Mouse (Mus musculus) testis, adult 2 months (tissue): ENCODE measurements around the gene Slc12a9. TPM values are rescaled to one million over a fixed set of nuclear protein-coding genes. Genes with fewer than 3 reads are reported as not detected.

Experiments used
- H3K27ac ChIP-seq: fragments of 200-500 bp; 2 replicates; pipeline ENCODE4 v1.5.1; 2012; ENCODE audit warnings: low read depth, low read length; ENCODE audit not compliant: control insufficient read depth, insufficient read depth
- H3K27me3 ChIP-seq: fragments of 200-500 bp; 2 replicates; pipeline ENCODE4 v1.6.1; 2012; ENCODE audit warnings: mild to moderate bottlenecking, low read length, moderate library complexity; ENCODE audit not compliant: control insufficient read depth, insufficient read depth
- H3K36me3 ChIP-seq: fragments of 200-500 bp; 2 replicates; pipeline ENCODE4 v1.6.1; 2012; ENCODE audit warnings: mild to moderate bottlenecking, low read length; ENCODE audit not compliant: control insufficient read depth, insufficient read depth
- H3K4me1 ChIP-seq: fragments of 200-500 bp; 2 replicates; pipeline ENCODE4 v1.6.1; 2012; ENCODE audit warnings: low read length; ENCODE audit not compliant: control insufficient read depth, insufficient read depth
- H3K4me3 ChIP-seq: fragments of 200-500 bp; 2 replicates; pipeline ENCODE4 v1.5.1; 2012; ENCODE audit warnings: low read depth, mild to moderate bottlenecking, low read length, moderate library complexity, mixed read lengths; ENCODE audit not compliant: control insufficient read depth
- CTCF ChIP-seq: fragments of 200-500 bp; IDR thresholded peaks from 2 replicates; pipeline ENCODE4 v1.5.1; 2012; ENCODE audit warnings: low read depth, mild to moderate bottlenecking, inconsistent platforms, low read length, moderate library complexity; ENCODE audit not compliant: control insufficient read depth, insufficient read depth, insufficient replicate concordance
- POLR2A ChIP-seq: fragments of 200-500 bp; IDR thresholded peaks from 2 replicates; pipeline ENCODE4 v1.6.1; 2012; ENCODE audit warnings: low read depth, mild to moderate bottlenecking, inconsistent platforms, low read length, moderate library complexity; ENCODE audit not compliant: control insufficient read depth
- polyA plus RNA-seq: library from polyadenylated mRNA; depleted of rRNA; stranded (reverse); fragments of >200 nt; gene quantifications from 2 replicates; pipeline ENCODE4 v1.2.3, GENCODE M21; 2012; rRNA removed

Gene Slc12a9
- polyA plus RNA-seq = 3.6 and 4.4 TPM in 2 replicates

DNA sequence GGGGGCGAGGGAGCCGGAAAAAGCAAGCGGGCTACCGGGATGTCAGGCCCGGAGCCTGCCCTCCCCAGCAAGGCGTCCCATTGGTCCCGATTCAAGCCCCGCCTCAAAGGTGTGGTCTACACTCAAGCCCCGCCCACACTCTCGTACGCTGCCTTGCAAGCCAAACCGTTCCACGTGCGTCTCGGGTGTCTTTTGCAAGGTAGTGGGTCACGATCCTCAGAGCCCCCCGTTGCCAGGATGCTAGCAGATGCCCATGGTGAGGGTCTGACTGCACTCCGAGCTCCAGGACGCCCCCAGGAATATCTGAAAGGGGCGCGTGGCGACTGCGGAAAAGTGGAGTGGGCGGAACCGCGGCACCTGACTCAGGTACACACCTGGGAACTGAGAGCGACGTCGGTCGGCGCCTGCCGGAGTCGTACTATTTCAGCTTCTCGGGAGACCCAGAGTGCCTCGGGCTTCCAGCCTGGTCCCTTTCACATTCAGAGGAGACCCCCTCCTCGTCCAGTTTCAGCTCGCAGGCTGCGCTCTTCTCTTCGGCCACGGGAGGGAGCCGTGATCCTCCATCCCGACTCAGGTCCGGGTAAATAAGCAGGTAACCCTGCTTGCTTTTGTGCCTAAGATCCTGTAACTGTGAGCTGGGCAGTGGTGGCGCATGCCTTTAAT, at the start of gene Slc12a9:
Slc12a9 (minus strand) TSS at position 86 of the 663 bp plus-strand sequence.
- peaks cover 3% of the 10 kb centered on the region for H3K4me1 ChIP-seq
- no peak; the same call in 1 of the 2 replicates for TF ChIP-seq POLR2A
- TF ChIP-seq CTCF = peak; percentile 71; the same call in 1 of the 2 replicates
- H3K27ac ChIP-seq = no peak within 1 kb of the TSS

GRCm38 (mm10) chr5:137381152-137381551, 47.8 kb upstream of the Slc12a9 start:
- Histone ChIP-seq H3K4me3 (no peak overlapping the region), H3K27me3 (no peaks in the 10 kb centered on the region), H3K36me3 (no peaks in the 10 kb centered on the region), H3K4me1 (0 out of 2 replicates have a peak, but pooled peaks cover 1% of the 10 kb centered on the region), H3K27ac (no peak overlapping the region)
- TF ChIP-seq POLR2A (no peak), CTCF (peak; percentile 72; the same call in 1 of the 2 replicates)

More for the DNA sequence above, at the start of gene Slc12a9:
- no peaks in the 10 kb centered on the region for H3K27me3 ChIP-seq
- no peaks in the 10 kb centered on the region for H3K36me3 ChIP-seq
- peak within 1 kb of the TSS; percentile 76 for H3K4me3 ChIP-seq

DNA sequence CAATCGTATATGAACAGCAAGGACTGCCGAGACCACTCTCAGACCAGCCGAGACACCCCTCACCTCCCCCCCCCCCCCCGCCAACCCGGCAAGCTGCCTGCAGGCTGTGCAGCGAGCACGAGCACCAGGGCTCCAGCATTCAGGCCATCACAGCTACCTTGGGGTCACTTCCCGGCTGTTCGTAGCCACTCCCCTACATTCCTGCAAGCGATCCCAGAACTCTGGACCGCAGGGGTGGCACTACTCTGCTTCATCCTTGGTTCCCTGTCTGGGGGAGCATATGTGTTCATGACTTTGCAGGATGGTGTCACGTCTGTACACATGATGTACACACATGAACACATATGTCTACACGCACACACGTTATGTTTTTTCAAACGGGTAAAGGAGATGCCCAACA, 44.2 kb upstream of the Slc12a9 start:
- Histone ChIP-seq H3K27ac (no peak overlapping the region), H3K27me3 (no peaks in the 10 kb centered on the region), H3K4me3 (no peak overlapping the region), H3K4me1 (0 out of 2 replicates have a peak, but pooled peaks cover 2% of the 10 kb centered on the region), H3K36me3 (no peaks in the 10 kb centered on the region)
- TF ChIP-seq CTCF = no peak
- no peak for TF ChIP-seq POLR2A

DNA sequence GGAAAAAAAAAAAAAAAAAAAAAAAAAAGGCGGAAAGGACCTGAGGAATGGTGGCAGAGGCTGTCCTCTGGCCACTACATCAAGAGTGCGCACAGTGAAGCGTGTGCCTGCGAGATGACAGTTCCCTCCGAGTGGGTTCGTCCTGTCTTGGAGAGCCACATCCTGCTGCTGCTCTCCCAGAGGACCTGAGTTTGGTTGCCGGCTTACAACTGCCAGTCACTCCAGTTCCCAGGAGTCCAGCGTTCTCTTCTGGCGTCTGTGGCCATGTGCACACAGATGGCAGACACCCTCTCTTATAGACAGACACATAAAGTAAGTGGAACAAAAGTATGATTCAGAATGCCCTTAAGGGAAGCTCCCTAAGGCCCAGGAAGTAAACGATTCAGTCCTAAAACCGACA, 43.8 kb upstream of the Slc12a9 start:
- no peak overlapping the region for H3K27ac ChIP-seq
- no peaks in the 10 kb centered on the region for H3K36me3 ChIP-seq
- no peak overlapping the region for H3K4me3 ChIP-seq
- no peak for TF ChIP-seq CTCF
- no peak for TF ChIP-seq POLR2A
- H3K4me1 ChIP-seq = 0 out of 2 replicates have a peak, but pooled peaks cover 2% of the 10 kb centered on the region
- H3K27me3 ChIP-seq = no peaks in the 10 kb centered on the region

- Histone ChIP-seq H3K36me3 (no peaks in the 10 kb centered on the region), H3K27me3 (no peaks in the 10 kb centered on the region), H3K4me3 (no peak overlapping the region), H3K4me1 (0 out of 2 replicates have a peak, but pooled peaks cover 2% of the 10 kb centered on the region), H3K27ac (no peak overlapping the region)
- TF ChIP-seq POLR2A = no peak
- no peak for TF ChIP-seq CTCF
These were observed 43.3 kb upstream of the Slc12a9 start for GRCm38 (mm10) chr5:137376722-137377121.

- H3K36me3 ChIP-seq = no peaks in the 10 kb centered on the region
- H3K4me1 ChIP-seq = 0 out of 2 replicates have a peak, but pooled peaks cover 2% of the 10 kb centered on the region
- no peak overlapping the region for H3K27ac ChIP-seq
- no peak overlapping the region for H3K4me3 ChIP-seq
- TF ChIP-seq POLR2A (no peak), CTCF (no peak)
- H3K27me3 ChIP-seq = no peaks in the 10 kb centered on the region
These were observed 42.8 kb upstream of the Slc12a9 start for GRCm38 (mm10) chr5:137376198-137376597.

DNA sequence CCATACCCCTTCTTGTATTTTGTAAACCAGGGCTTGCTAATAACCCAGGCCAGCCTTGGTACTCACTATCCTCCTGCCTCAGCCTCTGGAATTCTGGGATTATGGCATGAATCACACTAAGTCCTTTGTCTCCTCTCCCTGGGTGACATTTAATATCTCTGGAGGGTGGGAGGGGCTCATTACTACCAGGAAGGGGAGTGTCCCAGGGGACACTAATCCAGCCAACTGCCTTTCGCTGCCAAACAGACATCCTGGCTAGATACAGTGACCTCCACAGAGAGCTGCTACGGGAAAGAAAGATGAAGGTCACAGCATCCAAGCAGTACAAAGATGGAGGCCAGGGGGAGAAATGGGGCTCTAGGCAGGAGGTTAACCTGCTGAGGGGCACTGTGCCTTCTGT, 42.2 kb upstream of the Slc12a9 start:
- H3K27me3 ChIP-seq = no peaks in the 10 kb centered on the region
- TF ChIP-seq POLR2A = no peak
- H3K27ac ChIP-seq = no peak overlapping the region
- 0 out of 2 replicates have a peak, but pooled peaks cover 2% of the 10 kb centered on the region for H3K4me1 ChIP-seq
- no peaks in the 10 kb centered on the region for H3K36me3 ChIP-seq
- no peak overlapping the region for H3K4me3 ChIP-seq
